Mouse (Mus musculus): Measurements from ENCODE around the gene Atp5e.

Gene Atp5e

GRCm38 (mm10) chr2:174446905-174447304, 17.0 kb downstream of the Atp5e start:
- DNase-seq (ENCODE audit: low read depth, low spot score): no peak

GRCm38 (mm10) chr2:174446492-174446891, 17.4 kb downstream of the Atp5e start:
- DNase-seq (ENCODE audit: low read depth, low spot score): no peak

GRCm38 (mm10) chr2:174445018-174445417, 18.9 kb downstream of the Atp5e start:
- DNase-seq (ENCODE audit: low read depth, low spot score): no peak

- DNase-seq (ENCODE audit: low read depth, low spot score): peak; percentile 51
Observed at GRCm38 (mm10) chr2:174444359-174444758, 19.5 kb downstream of the Atp5e start.

- DNase-seq (ENCODE audit: low read depth, low spot score): no peak
Observed at GRCm38 (mm10) chr2:174443046-174443445, 20.9 kb downstream of the Atp5e start.

GRCm38 (mm10) chr2:174442460-174442859, 21.4 kb downstream of the Atp5e start:
- peak; percentile 87 for DNase-seq (ENCODE audit: low read depth, low spot score)

GRCm38 (mm10) chr2:174441898-174442297, 22.0 kb downstream of the Atp5e start:
- DNase-seq (ENCODE audit: low read depth, low spot score): no peak

GRCm38 (mm10) chr2:174439961-174440360, 23.9 kb downstream of the Atp5e start:
- DNase-seq (ENCODE audit: low read depth, low spot score): no peak

- DNase-seq (ENCODE audit: low read depth, low spot score): peak; percentile 62
Observed at GRCm38 (mm10) chr2:174439450-174439838, 24.5 kb downstream of the Atp5e start.

GRCm38 (mm10) chr2:174438737-174439449, 25.0 kb downstream of the Atp5e start, which contains the start of gene Ctsz:
Ctsz (minus strand) TSS chr2:174439039.
- peak; percentile 88 for DNase-seq (ENCODE audit: low read depth, low spot score)

- DNase-seq (ENCODE audit: low read depth, low spot score): no peak
Observed at GRCm38 (mm10) chr2:174438181-174438580, 25.7 kb downstream of the Atp5e start.

GRCm38 (mm10) chr2:174437697-174437982, 26.3 kb downstream of the Atp5e start:
- no peak for DNase-seq (ENCODE audit: low read depth, low spot score)

- peak; percentile 91 for DNase-seq (ENCODE audit: low read depth, low spot score)
Observed at GRCm38 (mm10) chr2:174436916-174437696, 26.8 kb downstream of the Atp5e start.

GRCm38 (mm10) chr2:174436076-174436701, 27.7 kb downstream of the Atp5e start:
- DNase-seq (ENCODE audit: low read depth, low spot score): peak; percentile 94

GRCm38 (mm10) chr2:174434943-174435342, 29.0 kb downstream of the Atp5e start:
- DNase-seq (ENCODE audit: low read depth, low spot score): no peak

GRCm38 (mm10) chr2:174428996-174429591, 34.8 kb downstream of the Atp5e start:
- no peak for DNase-seq (ENCODE audit: low read depth, low spot score)

GRCm38 (mm10) chr2:174428076-174428835, 35.6 kb downstream of the Atp5e start:
- DNase-seq (ENCODE audit: low read depth, low spot score): no peak

- no peak for DNase-seq (ENCODE audit: low read depth, low spot score)
Observed at GRCm38 (mm10) chr2:174426856-174427255, 37.0 kb downstream of the Atp5e start.

GRCm38 (mm10) chr2:174424301-174425085, 39.4 kb downstream of the Atp5e start:
- no peak for DNase-seq (ENCODE audit: low read depth, low spot score)

- DNase-seq (ENCODE audit: low read depth, low spot score): no peak
Observed at GRCm38 (mm10) chr2:174421107-174421506, 42.8 kb downstream of the Atp5e start.

Measured in A20 (cell line).